Mouse (Mus musculus) spleen, postnatal 4 days (tissue): Measurements from ENCODE around the gene Fancc.

Experiments
- DNase-seq, 2 experiments: peaks; one replicate each; pipeline ENCODE4 v3.0.0; 2022; ENCODE audit warnings: low spot score in 2 of 2

Fancc gene

DNA sequence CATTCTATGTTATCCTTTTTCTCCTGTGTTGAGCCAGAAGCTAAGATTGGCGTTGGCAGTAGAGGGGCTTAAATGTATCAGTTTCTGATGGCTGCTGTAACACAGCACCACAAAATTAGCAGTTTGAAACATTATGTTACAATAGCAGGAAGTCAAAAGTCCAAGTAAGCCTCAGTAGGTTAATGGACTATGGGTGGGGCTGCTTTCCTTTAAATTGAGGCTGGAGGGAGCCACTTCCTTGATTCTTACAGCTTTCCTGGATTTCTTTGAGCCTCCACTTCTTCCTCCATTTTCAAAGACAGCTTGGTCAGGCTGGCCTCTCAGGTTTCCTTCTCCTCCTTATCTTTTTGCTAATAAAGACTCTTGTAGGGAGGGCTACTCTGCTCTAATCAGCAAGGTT lies 228.3 kb downstream of the Fancc start:
- no peak for DNase-seq

DNA sequence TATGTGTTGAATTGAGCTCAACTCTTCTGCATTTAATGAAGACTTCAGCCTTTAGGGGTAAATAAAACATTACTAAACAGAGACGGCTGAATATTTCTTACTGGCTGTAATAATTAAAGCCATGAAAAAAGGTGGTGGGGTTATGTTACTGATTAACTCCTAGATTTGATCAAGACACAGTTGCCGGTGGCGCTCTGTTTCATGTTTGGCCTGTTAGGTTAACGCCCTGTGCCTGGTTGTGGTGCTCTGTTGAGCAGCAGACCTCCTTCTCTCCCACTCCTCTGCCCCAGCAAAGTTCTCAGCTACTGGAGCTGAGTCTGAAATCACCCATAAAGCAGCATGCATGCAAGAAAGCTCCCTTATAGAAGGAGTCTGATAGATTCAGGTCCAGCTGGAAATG lies 228.7 kb downstream of the Fancc start:
- DNase-seq = no peak

DNA sequence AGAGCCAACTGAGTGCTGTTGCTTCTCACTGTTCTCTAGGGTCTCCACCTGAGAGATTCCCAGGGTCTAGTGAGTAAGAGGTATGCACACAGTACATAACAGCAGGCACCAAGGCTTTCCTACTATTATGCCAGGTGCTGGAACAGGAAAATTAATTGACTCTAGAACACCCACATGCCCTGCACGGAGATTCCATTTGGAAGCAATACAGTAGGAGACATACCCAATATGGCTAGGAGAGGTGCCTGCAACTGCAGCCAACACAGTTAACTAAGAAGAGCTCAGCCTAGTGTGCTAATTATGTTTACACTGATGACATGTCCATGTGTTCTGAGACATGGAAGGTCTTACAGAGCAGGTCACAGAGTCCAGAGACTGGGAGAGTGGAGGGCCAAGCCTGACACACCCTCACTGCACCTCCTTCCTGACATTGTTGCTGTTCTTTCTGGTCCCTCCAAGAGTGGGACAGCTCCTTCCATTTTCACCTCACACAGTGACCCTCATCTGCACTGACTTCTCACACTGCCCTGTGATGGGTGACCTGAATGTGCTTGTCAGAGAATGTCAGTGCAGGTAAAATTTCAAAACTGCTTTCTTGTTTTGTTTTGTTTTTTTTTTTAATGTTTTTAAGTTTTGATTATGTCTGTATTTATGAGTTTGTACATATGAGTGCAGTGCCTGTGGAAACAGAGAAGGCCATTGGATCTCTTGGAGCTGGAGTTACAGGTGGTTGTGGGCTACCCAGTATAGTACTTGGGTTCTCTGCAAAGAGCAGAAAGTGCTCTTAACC lies 234.7 kb downstream of the Fancc start:
- no peak for DNase-seq

DNA sequence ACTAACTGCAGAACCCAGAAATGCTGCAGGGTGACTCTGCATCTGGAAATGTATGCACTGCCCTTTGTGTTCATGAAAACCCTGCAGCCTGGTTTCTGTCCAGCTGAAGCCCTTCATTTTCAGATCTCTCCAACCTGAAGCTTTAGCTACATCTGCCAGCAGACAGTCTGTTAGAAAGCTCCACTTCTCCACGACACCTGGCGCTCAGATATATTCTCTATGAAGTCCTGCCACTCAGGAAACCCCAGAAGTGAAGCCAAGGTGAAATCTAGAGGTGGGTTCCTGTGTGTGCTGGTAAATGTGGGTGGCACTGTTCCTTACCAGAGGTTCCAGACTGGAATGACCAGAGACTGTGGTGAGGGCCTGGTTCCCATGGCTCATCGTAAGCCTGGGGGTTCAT lies 235.4 kb downstream of the Fancc start:
- no peak for DNase-seq

DNA sequence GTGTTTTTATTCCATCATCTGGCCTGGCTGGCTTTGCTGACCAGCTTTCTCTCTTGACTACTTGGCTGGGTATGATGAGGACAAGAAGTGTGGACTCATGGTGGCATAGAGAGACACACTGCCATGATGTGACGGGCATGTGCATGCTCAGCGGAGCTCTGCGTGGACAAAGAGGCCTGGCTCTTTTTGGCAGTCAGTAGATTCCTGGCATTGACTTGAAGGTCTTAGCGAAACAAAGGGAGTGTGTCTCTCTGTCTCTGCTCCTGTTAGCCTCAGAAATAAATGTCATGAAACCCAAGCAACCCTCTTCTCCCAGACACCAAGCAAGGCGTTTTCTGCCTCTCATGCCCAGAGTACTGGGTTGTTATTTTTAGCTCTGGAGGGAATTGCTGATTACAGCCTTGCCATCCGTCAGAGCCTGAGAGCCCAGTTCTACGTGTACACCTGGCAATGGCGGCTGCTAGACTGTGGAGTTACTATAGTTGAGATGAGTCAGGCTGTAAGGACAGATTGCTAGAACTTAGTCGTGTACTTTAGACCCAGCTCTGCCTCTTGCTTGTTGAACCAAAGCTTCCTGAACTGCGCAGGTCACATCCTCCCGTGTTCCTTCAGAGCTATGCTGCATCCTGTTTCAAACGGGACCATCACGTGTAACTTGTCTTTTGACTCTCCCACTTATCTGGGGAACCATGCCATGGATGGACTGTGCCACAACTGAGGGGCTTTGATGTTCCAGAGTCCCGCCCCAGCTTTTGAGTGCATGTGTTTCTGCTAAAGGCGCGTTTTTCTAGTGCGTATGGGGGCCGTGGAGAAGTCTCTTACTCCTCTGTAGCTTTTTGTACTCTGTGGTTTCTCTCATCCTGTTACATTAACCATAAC lies 236.1 kb downstream of the Fancc start:
- no peak for DNase-seq

DNA sequence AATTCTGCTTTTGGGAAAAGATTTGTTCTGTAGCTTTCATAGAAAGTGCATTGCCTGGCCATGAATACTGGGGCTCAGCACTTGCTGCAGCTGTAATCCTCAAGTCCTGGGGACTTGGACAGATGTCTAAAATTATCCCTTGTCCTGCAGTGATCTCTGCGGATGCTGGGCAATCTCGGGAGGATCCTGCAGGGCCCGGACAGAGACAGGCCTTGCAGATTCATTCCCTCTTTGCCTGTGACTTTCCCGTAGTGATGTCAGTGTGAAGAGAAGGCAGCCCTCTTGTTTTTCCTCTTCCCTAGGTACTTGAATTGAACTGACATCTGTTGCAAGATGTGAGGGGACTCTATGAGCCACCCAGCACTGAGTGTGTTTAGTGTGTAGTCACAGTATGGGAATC lies 236.9 kb downstream of the Fancc start:
- DNase-seq = no peak

DNA sequence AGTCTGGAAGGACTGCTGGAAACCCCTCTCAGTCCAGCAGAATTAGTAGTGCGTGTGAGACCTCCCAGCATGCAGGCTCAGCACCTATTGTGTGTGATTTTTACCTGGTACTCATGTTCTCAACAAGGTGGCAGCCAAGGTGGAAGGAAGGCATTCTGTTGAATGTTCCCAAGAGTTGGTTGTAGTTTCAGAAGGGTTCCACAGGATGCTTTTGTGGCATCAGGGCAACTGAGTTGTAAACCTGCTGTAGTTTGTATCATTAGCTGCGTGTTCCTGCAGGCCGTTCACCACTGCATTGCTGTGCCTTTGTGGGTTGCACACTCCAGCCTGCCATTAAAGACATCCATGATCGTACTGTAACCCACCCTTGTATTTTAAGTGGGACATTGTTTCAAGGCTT lies 238.4 kb downstream of the Fancc start:
- DNase-seq = no peak

DNA sequence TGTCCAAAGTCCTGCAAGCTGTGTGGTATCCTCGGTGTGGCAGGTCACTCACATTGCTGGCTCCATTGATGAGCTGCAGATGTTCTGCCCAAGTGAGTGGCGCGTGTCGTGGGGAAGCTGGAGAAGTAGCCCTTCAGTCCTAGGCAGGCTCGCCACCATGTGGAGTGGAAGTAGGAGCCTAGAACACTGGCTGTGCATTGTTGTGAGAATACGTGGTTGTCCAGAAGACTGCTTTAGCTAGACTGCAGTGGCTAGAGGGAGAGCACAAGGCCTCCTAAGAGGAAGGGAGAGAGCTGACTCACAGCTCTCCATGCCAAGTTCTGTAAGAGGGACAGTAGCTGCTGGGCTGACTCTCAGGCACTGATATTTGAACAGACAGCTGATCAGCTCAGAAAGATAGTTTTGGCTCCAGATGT lies 238.9 kb downstream of the Fancc start:
- no peak for DNase-seq

DNA sequence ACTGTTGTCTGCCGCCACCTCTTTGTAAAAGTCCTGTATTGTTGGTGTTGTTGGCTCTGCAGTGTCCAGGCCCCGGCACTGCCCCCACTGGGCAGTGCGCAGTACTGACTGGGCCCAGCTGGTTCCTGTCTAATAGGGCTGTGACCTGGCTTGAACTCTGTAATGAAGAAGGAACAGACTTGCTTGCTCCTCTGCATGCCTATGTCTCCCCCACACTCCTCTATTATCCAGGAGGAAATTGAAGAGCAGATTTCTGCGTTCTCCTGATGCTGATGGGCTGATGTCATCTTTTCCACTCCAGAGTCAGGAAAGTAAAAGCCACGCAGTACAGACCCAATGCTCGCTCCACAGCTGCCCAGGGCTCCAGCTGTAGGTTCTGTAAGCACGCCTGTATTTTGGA lies 240.3 kb downstream of the Fancc start:
- DNase-seq = no peak

DNA sequence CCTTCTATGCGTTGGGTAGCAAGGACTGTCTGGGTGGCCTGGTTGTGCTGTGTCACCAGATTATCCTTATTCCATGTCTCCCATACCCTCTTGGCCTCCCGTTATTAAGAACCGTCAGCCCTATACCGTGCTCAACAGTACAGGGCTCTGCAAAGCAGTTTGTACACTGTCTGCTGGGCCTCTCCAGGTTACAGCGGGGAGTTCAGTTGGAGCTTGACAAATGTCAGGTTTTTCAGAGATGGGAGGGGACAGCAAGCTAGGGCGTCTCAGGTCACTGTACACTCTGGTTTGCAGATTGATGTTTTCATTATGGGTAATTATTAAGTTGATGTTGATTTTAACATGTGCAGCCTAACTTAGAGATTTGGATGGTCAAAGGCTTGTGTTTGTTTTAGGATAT lies 240.9 kb downstream of the Fancc start:
- DNase-seq = no peak

DNA sequence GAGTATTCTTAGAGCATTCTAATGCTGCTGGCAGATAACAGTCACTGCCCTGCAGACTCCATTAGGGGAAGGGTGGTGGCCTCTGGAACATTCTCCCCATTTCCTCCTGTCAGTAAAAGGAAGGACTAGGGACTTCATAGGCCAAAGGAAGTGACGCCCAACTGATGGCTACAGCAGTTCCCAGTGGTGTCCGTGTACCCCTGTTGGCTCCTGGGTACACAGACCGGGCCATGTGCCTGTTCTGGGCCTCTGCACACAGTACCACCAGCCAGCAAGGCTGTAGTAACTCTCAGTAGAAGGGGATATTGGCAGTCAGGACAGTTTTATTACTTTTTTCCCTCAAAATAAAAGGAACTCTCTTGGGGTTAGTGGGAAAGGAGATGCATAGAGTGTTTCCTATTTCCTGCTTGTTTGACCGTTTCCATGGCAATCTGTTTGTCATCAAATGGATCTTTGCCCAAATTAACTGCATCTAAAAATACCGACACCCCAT lies 241.5 kb downstream of the Fancc start:
- no peak for DNase-seq

DNA sequence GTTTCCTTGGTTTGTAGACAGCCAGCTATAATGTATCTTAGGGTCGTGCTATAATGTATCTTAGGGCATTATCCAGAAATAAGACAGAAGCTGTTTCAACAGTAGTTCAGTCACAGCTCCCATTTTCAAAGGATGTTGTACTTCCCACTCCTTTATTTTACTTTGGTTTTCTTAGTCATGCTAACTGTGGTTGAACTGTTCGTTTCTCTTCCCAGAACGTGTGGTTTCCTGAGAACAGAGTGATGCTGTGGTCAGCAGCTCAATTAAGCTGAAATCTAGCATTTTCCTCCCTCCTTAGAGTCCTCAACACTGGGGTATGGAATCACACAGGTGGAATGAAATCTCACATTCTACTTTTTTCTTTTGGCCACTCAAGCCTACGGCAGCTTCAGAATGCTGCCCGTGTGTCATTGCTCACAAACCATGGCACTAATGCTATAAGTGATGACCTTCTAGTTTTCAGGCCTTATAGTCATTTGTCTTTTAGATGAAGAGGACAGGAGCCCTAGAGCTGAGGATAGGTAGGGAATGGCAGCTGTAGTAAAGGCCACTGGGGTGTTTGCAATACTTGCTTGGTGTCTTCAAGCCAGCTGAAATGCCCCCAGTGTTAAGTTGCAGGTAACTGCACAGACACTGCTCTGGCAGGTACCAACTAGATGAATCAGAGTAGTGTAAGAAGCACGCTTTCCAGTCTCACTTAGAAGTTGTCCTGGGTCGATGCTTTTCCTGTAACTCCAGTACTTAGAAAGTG lies 243.0 kb downstream of the Fancc start:
- no peak for DNase-seq

DNA sequence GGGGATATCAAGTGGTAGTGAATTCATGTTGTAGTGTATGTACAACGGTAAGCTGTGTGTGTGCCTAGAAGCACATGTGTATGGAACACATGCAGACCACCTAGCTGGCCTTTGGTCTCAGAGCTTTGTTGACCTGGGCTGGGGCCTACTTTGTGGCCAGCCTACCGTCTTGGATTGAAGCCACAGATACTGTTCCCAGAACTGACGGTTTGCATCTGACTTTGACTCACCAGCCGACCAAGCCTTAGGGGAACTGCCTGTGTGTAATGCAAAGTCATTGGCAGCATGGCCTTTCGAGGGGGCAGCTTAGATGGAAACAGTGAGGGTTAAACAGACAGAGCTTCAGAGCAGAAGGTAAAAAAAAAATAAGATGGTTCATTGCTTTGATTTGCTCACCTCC lies 243.9 kb downstream of the Fancc start:
- DNase-seq = no peak

DNA sequence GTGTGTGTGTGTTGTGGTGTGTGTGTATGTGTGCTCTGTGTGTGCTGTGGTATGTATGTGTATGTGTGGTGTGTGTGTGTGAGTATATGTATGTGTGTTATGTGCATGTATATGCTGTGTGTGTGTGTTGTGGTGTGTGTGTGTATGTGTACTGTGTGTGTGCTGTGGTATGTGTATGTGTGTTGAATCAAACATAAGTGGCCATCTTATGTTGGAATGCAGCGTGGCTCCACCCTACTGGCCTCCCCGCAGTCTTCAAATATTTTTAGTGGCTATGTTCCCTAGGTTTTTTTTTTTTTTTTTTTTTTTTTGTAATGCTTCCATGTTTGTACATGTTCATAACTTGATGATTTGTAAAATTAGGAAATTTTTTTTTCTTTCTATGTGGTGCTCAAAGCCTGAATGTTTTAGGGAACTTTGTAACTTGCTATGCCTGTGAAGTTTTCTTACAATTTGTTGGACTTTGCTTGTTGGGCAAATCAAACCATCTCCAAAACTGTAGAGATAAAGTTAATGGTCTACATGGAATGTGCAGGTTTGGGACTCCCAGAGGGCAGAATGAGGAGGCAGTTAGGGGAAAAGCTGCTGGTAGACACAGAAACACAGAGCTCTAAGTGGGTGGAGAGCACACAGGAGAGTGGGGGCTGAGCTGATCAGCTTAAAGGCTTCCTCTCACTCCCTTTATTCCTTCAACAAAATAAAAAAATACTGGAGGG lies 244.6 kb downstream of the Fancc start:
- DNase-seq = no peak

DNA sequence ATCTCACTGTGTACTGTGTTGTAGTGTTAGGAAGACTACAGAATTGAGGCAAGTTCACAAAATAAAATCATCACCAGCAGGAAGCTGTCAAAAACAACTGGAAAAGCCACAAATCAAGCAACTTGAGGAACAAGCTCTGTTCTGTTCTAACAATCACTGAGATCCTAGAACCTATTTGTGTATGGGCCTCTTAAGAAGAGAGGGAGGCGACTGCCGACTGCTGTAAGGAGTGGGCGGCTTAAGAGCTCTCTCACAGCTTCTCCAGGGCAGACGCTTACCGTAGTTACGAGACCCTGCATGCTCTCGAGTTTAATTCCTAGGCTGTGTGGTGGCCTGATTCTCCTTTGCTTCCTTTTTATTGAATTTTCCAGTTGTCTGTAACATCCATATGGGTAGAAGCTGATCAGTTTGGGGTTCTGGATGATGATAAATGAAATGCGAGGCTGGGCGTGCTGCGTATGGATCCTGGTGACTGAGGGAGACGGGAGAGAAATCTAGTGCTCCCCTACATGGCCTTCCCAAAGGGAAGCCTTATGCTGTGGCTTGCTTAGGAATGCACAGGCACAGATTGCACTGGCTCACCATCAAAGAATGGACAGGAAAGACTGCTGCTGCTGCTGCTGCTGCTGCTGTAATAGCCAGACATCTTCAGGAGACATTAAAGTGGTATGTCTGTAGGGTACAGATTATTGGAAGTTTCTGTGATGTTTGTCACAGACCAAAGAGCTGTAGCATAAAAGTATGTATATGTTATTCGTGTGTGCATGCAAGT lies 245.8 kb downstream of the Fancc start:
- no peak for DNase-seq

DNA sequence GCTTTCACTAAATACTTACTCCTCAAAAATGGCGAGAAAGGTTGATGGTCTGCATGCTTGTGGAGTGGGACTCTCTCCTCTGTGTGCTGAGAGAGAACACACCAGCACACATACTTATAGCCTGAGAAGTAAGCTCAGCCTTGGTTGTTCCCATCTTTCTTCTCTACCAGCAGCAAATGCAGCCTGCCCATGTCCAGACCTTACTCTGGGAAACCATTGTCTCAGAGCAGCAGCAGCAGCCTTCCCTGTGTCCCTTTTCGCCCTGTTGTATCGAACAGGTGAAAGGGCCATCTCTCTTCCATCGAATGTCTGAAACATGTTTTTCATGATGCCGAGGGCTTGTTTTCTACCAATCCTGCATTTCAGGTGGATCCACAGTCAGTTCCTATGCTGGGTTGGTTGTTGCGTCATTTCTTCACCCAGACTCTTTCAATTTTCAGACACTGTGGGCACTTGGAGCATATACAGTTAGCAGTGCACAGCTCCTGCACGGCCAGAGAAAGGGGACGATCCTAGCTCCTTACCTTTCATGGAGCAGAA lies 246.6 kb downstream of the Fancc start:
- no peak for DNase-seq

DNA sequence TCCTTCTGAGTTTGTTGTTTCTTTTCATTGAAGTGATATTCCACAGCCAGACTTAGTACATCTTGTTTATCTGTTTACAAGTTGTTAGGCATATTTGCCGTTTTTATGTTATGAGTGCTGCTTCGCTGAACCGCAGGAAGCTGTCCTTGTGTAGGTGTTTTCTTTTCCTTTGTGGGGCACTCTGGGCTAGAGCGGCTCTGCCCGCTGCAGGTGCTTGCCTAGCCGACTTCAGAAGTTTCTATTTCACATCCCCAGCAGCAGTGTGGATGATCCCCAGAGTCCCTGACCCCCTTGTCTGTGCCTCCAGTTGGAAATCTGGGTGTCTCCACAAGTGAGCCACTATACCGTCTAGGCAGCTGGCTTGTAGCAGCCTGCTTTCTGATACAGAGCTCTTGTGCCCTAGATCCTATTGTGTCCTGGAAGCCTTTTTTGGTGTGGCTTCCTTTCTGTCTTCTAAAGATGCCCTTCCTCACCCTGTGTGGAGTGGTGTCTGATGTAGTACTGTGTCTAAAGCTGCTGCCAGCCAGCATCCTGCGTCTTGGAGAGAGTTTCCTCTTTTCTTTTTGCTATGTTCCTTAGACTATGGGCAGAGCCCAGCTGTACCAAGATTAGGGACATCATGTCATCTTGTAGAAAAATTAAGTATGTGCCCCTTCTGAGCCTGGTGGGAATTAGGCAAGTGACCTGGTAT lies 247.2 kb downstream of the Fancc start:
- DNase-seq = no peak

DNA sequence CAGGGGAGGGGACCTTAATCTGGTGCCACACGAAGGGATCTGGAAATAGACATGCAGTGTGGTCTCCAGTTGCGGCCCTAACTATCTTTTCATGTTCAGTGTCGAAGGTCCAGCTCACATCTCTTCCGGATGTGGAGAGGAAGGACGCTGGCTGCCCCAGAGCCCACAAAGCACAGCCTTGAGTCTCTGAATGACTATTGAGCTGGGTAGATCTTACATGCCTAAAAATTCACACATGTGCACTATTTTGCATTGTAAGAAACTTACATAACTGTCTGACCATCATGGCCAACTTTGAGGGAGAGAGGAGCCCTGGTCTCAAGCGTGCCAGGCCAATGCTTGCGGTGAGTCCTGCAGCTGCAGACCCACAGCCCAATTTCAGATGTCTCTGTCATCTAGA lies 247.9 kb downstream of the Fancc start:
- DNase-seq = no peak

DNA sequence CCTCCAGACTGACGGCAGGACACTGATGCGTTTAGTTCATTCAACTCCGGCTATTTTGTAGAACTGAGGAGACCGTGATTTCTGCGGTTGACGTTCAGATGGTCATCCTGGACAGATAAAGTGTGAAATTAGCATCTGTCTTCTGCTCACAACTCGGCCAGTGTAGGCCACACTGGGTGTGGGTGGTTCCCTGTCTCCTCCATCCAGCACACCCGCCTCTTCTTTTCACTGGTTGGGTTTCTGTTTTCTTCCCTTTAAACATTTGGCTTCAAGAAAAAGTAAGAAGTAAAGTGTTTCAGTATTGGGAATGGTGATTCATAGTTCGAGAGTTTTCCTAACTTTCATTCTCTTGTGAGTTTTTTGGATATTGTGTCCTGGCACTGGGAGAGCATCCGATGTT lies 248.8 kb downstream of the Fancc start:
- no peak for DNase-seq

DNA sequence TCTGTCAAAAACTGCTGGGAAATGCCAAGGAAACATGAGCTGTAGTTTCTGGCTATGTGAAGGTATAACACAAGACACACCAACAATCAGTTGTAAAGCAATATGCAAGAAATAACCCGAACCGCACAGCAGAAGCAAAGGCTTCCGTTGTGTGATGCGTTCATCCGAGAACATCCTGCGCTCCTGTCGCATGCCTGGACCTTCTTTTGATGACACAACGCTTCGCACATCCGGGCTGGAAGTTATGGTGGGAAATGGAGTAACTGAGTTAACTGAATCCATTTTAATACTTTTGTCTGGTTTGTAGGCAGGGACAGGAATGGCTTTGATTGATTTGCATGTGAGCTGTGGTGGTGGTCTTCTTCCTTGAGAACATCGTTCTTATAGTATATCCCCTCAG lies 249.4 kb downstream of the Fancc start:
- DNase-seq = no peak
